Mouse (Mus musculus) embryo, embryonic 11 days (tissue): ENCODE data around the gene Myom3.

Experiments used
- DNase-seq: peaks from one replicate; pipeline ENCODE4 v3.0.0-alpha.2; 2015

Gene Myom3

DNA sequence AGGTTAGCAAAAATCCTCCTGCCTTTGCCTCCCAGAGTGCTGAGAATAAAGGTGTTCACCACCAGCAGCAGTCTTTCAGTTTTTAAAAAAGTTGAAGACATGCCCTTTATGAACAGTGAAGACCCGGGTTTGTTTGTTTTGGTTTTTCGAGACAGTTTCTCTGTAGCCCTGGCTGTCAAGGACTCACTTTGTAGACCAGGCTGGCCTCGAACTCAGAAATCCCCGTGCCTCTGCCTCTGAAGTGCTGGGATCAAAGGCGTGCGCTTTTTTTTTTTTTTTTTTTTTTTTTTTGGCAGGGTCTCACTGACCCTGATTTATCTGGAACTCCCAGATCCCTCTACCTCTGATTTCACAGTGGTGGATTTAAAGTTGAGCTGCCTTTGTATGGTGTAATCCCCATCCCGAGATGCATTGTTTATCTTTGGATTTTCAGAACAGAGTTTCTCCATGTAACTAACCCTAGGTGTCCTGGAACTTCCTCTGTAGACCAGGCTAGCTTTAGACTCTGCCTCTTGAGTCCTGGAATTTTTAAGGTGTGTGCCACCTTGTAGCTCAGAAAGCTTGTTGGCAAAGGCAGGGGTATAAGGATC is 98.2 kb downstream of the Myom3 start:
- no peak for DNase-seq
